Mouse (Mus musculus): ENCODE results near the gene Slc37a4.

Slc37a4 gene

DNA sequence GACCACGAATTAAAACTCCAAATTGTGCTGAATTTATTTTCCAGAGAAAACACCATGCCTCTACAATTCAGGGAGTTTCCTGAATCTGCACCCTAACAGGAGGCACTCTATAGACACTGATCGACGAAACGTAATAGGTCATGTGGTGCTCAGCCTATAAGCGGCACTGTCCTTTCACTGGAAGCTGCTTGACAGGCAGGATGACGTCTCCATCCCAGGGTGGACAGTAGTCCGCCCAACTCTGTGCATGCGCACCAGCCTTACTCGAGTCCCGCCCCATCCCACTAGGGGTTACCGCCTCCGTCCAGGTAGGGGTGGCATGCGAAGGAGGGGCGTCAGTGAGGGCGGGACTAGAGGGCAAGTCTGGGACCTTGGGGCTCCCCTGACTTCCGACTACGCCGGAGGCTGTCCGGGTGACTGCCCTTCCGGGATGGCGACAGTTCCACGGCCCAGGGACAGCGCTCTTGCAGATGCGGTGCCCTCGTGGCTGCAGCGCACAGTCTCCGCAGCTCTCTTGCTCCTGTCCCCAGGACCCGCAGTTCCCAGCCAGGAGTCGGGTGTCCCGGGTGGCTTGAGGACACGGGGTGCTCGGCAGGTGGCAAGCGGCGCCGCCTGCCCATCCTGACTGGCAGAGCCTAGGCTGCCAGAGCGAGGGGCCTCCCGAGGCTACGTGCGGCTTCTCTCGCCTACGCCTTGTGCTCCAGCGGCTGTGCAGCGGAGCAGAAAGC is at the start of gene Slc37a4:
Slc37a4 (plus strand) TSS at position 169 of the 728 bp plus-strand sequence.
- no peak; the same call in 1 of the 2 replicates for TF ChIP-seq GATA4 (IDR thresholded peaks at IDR 0.05; ENCODE audit: insufficient replicate concordance, low read length)

DNA sequence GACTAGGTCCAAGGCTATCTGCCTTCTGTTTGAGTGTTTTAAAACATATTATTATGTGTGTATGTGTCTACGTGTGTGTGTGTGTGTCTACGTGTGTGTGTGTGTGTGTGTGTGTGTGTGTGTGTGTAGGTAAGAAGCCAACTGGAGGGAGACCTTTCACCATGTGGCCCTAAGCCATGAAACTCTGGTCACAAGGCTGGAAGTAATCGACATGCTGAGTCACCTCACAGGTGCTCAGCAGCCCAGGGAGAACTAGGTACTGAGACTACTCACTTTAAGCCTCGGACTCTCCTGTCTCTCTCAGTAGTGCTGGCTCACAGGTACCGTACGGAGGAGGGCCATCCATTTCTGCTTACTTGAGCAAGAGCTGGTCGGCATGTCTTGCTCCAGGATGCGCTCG is 49.5 kb upstream of the Slc37a4 start:
- TF ChIP-seq GATA4 (IDR thresholded peaks at IDR 0.05; ENCODE audit: insufficient replicate concordance, low read length), result no peak

DNA sequence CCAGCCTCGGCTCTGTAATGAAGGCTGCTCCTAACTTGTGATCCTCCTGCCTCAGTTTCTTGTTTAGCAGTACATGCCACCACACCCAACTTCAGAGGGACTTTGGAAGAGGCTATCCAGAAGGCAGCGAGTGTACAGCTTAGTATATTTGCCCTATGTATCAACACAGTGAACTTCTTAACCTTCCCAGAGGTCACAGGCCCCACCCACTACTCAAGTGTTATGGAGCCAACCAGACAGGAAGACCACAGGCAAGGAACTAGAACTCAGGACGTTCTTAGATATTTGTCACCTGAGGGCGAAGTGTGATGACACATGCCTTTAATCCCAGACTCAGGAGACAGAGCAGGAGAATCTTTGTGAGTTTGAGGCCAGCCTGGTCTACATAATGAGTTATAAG is 49.0 kb upstream of the Slc37a4 start:
- no peak for TF ChIP-seq GATA4 (IDR thresholded peaks at IDR 0.05; ENCODE audit: insufficient replicate concordance, low read length)

DNA sequence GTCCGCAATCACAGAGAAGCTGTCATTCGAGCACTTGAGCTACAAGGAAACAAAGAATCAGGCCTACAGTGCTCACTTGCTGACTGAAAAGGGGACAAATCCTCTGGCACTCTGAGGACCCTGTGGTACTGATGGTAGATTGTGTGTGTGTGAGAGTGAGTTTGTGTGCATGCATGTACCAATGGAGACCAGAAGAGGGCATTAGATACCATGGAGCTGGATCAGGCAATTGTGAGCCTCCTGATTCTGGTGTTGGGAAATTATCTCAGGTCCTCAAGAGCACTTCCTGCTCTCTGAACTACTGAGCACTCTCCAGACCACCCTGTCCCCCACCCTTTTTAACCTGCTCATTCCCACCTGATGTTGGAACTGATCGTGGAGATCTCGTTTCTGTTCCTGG is 48.1 kb upstream of the Slc37a4 start:
- no peak for TF ChIP-seq GATA4 (IDR thresholded peaks at IDR 0.05; ENCODE audit: insufficient replicate concordance, low read length)

DNA sequence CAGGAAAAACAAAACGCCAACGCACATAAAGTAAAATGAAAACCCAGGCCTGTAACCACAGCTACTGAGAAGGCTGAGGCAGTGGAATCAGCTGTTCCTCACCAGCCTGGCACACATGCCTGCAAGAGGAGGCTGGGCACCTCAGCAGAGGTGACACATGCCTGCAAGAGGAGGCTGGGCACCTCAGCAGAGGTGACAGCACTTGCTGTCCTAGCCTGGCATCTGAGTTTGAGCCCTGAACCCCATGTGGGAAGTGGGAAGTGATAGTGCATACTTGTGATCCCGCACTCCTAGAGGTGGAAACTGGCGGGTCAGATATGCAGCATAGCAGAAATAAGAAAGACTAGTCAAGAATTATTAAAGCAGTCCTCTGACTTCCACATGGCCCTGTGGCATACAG is 45.3 kb upstream of the Slc37a4 start:
- no peak for TF ChIP-seq GATA4 (IDR thresholded peaks at IDR 0.05; ENCODE audit: insufficient replicate concordance, low read length)

DNA sequence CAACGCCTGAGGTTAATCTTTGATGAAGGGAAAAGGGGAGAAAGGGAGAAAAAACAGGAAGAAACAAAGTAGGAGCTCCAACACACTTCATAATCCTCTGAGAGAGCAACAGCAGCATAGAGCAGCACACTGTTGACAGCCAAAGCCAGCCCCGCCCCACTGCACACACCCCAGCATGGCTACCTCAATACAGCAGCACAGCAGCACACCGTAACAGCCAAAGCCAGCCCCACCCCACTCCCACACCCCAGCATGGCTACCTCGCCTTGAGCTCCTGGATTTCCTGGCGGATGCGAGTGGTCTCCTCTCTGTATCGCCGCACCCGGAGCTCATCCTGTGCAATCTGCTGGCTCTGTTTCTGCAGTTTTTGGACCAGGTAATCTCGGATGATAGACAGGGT is 44.3 kb upstream of the Slc37a4 start:
- no peak for TF ChIP-seq GATA4 (IDR thresholded peaks at IDR 0.05; ENCODE audit: insufficient replicate concordance, low read length)

DNA sequence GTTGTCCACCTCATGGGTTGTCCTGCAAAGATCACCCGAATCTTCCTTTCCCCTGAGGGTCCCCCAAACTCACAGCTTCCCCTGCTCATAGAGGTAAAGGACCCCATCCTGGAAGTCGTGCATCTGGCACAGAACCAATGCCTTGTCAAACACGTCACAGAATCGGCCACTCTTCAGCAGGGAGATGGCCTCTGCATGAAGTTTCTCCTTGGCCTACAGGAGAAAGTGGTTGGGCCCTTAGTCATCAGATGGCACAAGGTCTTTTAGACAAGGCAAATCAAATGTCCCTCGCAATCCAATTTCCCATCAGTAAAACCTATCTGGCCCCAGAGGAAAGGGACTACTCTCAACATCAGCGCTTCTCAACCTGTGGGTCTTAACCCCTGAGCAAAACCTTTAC is 43.5 kb upstream of the Slc37a4 start:
- TF ChIP-seq GATA4 (IDR thresholded peaks at IDR 0.05; ENCODE audit: insufficient replicate concordance, low read length), result no peak

DNA sequence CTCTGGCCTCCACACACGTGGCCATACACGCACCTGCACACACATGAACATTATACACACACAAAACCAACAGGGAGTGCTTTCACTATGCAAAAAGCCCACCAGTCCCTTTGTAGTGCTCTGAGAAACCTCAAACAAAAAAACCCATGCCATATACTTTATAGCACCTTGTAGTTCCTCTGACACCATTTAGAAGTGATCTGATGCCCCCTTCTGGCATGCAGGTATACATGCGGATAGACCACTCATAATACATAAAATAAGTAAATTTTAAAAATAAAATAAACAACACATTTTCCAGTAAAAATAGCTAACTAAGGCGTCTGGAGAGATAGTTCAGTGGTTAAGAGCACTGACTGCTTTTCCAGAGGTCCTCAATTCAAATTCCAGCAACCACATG is 39.4 kb upstream of the Slc37a4 start:
- no peak for TF ChIP-seq GATA4 (IDR thresholded peaks at IDR 0.05; ENCODE audit: insufficient replicate concordance, low read length)

DNA sequence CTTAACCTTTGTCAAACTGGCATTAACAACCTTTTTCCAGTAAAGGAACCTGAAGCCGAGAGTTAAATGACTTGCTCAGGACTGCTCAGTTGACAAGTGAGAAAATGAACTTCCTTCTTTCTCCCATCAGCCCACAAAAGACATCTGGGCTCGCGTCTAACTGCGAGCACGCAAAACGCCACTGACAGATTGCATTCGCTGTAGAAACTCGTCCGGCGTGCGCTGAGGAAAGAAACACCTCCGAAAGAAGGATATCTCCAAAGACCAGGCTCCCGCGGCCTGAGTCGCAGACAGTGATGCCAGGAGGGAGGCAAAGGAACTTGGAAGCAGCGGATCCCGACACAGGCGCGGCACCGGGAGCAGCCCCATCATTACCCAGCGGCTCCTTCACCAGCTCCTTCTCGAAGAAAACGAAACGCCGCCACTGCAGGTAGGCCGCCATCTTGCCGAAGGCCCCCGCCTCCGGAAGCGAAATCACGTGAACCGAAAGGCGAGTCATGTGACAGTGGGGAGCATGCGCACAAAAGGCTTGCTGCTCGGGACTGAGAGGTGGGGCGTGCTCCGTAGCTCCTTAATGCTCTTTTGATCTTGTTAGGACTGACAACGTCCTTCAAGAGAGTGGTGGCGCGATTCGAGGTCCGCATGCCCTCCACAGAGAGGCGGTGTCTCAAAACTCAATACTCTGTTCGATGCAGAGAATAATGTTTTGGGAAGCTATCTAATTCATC is 35.3 kb upstream of the Slc37a4 start, which contains the start of gene Vps11:
Vps11 (minus strand) TSS at position 481 of the 728 bp plus-strand sequence.
- TF ChIP-seq GATA4 (IDR thresholded peaks at IDR 0.05; ENCODE audit: insufficient replicate concordance, low read length), result peak; percentile 32; the same call in 1 of the 2 replicates

DNA sequence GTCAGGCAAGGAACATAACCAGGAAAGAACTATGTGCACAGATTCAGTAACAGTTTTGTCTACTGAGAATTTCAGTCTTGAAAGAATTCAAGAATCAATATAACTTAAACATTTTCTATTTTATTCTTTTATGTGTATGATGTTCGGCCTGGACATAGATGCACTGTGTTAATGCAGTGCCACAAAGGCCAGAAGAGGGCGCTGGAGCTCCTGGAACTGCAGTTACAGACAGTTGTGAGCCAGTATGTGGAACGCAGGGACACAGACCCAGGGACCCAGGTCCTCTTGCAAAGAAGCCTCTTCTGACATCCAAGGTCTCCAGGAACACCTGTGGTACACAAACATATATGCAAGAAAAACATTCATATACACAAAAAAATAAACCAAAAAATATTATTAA is 32.2 kb upstream of the Slc37a4 start:
- no peak for TF ChIP-seq GATA4 (IDR thresholded peaks at IDR 0.05; ENCODE audit: insufficient replicate concordance, low read length)

DNA sequence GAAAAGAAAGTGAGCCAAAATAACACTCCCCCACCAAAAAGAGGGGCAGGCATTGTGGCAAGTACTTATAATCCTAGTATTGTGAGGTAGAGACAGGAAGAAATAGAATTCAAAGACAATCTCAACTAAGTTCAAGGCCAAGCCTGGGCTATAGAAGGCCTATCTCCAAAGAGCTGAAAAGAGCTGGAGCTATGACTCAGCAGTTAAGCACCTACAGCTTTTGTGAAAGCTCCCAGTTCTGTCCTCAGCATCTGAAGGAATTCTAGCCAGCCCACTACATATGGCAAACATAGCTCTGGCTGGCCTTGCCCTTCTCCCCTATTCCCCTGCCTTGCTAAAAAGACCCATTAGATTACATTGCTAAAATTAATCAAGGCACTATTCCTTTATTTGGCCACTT is 23.3 kb upstream of the Slc37a4 start:
- TF ChIP-seq GATA4 (IDR thresholded peaks at IDR 0.05; ENCODE audit: insufficient replicate concordance, low read length), result no peak

DNA sequence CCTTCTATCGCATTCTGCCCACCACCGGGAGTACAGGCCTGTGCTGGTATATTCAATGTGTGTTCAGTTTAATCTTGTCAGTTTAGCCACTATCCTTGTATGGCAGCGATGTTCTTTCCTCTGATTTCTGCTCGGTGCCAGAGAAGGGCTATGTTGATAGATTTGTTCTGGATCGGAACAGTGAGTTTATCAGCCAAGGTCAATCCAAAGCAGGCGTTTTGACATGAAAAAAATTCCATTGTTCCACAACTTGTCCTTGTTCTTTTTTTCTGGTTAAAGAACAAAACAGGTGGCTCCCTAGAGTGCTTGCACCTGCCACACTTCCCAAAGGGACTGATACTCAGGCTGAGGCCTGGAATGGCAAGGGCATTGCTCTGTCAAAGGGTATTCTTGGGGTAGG is 20.5 kb upstream of the Slc37a4 start:
- TF ChIP-seq GATA4 (IDR thresholded peaks at IDR 0.05; ENCODE audit: insufficient replicate concordance, low read length), result no peak

DNA sequence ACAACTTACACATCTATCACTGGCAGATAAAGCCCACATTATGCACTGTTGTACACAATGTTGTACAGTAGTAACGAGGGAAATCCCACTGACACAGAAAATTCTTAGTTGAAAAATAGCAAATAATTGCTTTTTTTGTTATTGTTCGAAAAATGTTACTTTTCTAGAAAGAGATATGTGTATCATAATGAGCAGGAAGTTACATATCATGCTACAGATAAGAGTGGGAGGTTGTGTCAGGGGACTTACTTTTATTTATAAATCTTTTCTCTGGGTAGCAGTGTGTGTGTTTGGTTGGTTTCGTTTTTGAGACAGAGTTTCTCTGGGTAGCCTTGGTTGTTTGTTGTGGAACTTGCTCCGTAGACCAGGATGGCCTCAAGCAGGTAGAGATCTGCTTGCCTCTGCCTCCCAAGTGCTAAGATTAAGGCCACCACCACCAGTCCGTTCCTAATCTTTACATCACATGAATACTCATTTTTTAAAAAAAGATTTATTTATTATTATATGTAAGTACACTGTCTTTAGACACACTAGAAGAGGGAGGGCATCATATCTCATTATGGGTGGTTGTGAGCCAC is 18.4 kb upstream of the Slc37a4 start:
- TF ChIP-seq GATA4 (IDR thresholded peaks at IDR 0.05; ENCODE audit: insufficient replicate concordance, low read length), result no peak

DNA sequence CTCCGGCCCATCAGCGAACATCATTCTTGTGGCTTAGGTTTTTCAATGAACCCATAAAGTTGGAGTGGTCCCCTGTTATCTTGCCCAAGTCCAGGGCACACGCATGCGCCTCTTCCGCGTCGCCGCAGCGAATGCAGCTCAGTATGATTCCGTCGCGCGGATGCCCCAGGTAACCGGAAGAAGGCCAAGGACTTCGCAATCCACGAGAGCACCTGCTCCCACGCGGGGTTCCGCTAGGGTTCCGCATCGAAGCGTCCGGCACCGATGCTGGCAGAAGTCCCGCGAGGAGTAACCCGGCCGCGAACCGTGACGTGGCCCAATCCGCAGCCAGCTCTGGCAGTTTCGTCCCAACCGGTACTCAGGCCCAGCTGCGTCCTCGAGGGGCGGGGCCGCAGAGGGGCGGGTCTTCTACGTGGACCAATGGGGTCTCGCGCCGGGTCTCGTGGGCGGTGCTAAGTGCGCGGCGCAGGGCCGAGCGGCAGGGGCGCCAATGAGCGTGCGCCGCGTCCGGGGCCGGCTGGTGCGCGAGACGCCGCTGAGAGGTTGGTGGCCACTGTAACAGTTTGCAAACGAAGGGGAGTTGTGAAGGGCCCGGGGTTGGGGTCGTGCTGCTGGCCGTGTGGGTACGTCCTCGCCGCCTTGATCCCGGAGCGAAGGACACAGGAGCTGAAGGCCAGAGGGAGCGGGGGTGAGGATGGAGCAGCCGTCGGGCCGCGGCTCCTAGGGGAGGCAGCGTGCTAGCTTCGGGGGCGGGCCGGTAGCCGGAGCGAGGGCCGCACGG is 17.4 kb upstream of the Slc37a4 start, which contains the start of gene Hyou1:
Hyou1 (plus strand) TSS at position 437 of the 781 bp plus-strand sequence.
- peak; percentile 76; the same call in 1 of the 2 replicates for TF ChIP-seq GATA4 (IDR thresholded peaks at IDR 0.05; ENCODE audit: insufficient replicate concordance, low read length)

DNA sequence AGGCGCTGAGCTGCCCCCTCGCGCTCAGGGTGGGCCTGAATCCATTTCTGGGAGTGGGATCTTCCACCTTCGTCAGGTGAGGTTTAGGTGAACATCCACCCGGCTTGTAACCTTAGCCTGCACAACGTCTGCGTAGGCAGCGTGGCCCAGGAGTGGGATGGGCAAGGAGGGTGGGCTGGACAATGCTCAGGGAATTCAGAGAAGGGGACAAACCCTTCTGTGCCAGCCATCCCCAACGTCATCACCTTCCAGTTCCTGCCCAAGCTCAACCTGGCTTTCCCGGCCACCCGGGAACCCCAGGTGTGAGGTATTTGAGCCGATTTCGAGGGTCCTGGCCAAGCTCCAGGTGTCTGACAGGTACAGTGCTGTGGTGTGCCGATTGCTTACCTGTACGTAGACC is 16.8 kb upstream of the Slc37a4 start:
- TF ChIP-seq GATA4 (IDR thresholded peaks at IDR 0.05; ENCODE audit: insufficient replicate concordance, low read length), result no peak
